Mouse (Mus musculus) midbrain, embryonic 10.5 days (tissue): ENCODE measurements around the gene Acot2. TPM values are rescaled to one million over a fixed set of nuclear protein-coding genes. Genes with fewer than 3 reads are reported as not detected.
"Not testable (repeated sequence)": the region's sequence is repeated elsewhere in the genome, so short reads cannot be mapped to it uniquely, and the experiment has no call there.

Experiments used
- DNase-seq: peaks from one replicate; pipeline ENCODE4 v3.0.0-alpha.2; 2017; ENCODE audit warnings: low spot score
- H3K27ac ChIP-seq: fragments of 300-500 bp; sonication (generic); replicated peaks from 2 replicates; pipeline ENCODE4 v1.5.1; 2016; ENCODE audit warnings: mild to moderate bottlenecking
- H3K27me3 ChIP-seq: fragments of 300-500 bp; sonication (generic); 2 replicates; pipeline ENCODE4 v1.6.1; 2016; ENCODE audit warnings: low read depth, mild to moderate bottlenecking; ENCODE audit not compliant: poor library complexity, severe bottlenecking
- H3K36me3 ChIP-seq: fragments of 300-500 bp; sonication (generic); 2 replicates; pipeline ENCODE4 v1.6.1; 2016; ENCODE audit warnings: mild to moderate bottlenecking, moderate library complexity
- H3K4me1 ChIP-seq: fragments of 300-500 bp; sonication (generic); 2 replicates; pipeline ENCODE4 v1.6.1; 2016
- H3K4me3 ChIP-seq: fragments of 300-500 bp; sonication (generic); 2 replicates; pipeline ENCODE4 v1.5.1; 2016; ENCODE audit warnings: mild to moderate bottlenecking, moderate library complexity
- H3K9me3 ChIP-seq: fragments of 300-500 bp; sonication (generic); replicated peaks from 2 replicates; pipeline ENCODE4 v1.6.1; 2016; ENCODE audit warnings: mild to moderate bottlenecking
- WGBS: fragments of 180-500 bp; shearing (Covaris S2); methylation state at CpG from one replicate; pipeline ENCODE4 v1.1.7; 2016; 5-methylcytosine and 5-hydroxymethylcytosine counted together
- polyA plus RNA-seq: library from polyadenylated mRNA; unstranded; fragments of >200 nt; fragmentation: Nextera tagmentation; extraction: Ambion mirVana; gene quantifications from 2 replicates; pipeline ENCODE4 v1.2.1, GENCODE M21; 2016

Acot2 gene
- polyA plus RNA-seq, 1 experiment from 2014 or later: 21.1 TPM

- WGBS: 95% methylated on average over 9 of the region's 9 CpGs
- Histone ChIP-seq H3K27me3 (no peaks in the 10 kb centered on the region), H3K27ac (no peak overlapping the region), H3K4me1 (peaks cover 5% of the 10 kb centered on the region), H3K9me3 (no peaks in the 10 kb centered on the region), H3K4me3 (no peak overlapping the region), H3K36me3 (peaks cover 41% of the 10 kb centered on the region)
- no peak for DNase-seq
Measured at GRCm38 (mm10) chr12:83958278-83958677, 29.4 kb upstream of the Acot2 start.

GRCm38 (mm10) chr12:83965235-83965634 is 22.4 kb upstream of the Acot2 start:
- DNase-seq: no peak
- Histone ChIP-seq H3K36me3 (no peaks in the 10 kb centered on the region), H3K27ac (no peak overlapping the region), H3K4me3 (no peak overlapping the region), H3K9me3 (no peaks in the 10 kb centered on the region), H3K4me1 (no peaks in the 10 kb centered on the region), H3K27me3 (no peaks in the 10 kb centered on the region)
- WGBS: 86% methylated on average over 7 of the region's 7 CpGs

DNA sequence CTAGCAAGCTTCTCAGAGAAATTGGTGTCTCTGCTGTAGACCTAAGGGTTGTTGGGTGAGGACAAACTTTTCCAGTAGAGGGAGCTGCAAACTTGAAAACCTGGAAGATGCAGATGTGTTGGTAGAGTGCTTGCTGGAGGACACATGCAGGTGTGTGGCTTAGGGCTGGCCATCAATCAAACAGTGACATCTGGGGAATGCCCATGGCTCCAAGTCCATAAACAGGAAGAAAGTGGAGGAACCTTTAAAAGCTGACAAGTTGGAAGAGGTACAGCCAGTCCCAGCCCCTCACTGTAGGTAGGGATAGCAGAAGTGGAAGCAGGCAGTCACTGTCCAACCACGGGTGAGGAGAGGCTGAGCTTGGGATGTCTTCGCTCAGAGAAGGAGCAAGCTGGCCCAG is 15.5 kb upstream of the Acot2 start:
- no peak for DNase-seq
- Histone ChIP-seq H3K9me3 (peaks cover 9% of the 10 kb centered on the region; the same call in 1 of the 2 replicates), H3K27me3 (no peaks in the 10 kb centered on the region), H3K36me3 (no peaks in the 10 kb centered on the region), H3K4me1 (no peaks in the 10 kb centered on the region), H3K4me3 (no peak overlapping the region), H3K27ac (no peak overlapping the region)
- 77% methylated on average over 2 of the region's 2 CpGs for WGBS

DNA sequence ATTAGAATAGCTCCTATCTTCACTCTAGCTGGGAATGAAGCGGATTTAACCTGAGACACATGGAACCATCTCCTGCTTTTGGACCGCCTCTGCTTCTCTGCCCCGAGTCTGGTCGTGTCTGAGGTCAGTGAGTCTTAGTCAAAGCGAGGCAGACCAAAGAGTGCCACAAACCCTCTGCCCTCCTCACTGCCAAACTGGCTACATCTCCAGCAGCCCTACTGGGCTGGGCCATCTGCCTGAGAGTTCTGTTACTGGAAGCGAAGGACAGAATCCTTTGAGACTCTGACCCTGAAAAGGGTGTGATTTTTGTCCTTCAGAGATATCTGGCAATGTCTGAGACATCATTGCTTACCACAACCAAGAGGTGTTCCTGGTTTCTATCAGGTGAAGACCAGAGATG is 8.8 kb upstream of the Acot2 start:
- WGBS: 91% methylated on average over 6 of the region's 6 CpGs

DNA sequence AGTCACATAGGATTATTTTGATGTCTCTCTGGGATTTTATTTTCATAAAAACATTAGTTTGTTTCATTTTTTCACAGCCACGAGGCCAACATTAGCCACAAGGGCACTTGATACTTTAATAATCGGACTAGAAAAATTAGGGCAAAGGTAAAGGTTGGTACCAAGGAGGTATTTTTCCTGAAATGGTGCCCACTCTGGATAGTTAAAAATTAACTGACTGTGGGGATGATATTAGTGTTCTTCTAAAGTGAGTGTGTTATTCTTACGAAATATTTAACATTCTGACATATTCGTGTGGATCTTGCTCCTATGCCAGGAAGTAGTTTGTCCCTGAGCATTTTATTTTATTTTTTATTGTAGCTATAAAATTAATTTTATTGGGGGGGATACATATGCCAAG is 6.0 kb upstream of the Acot2 start:
- Histone ChIP-seq H3K4me1 (peaks cover 9% of the 10 kb centered on the region; the same call in 1 of the 2 replicates), H3K27ac (no peak overlapping the region), H3K27me3 (0 out of 2 replicates have a peak, but pooled peaks cover 2% of the 10 kb centered on the region), H3K9me3 (no peaks in the 10 kb centered on the region), H3K36me3 (no peaks in the 10 kb centered on the region), H3K4me3 (no peak overlapping the region)
- no peak for DNase-seq
- WGBS: 94% methylated on average over 4 of the region's 4 CpGs

More for the DNA sequence above, 8.8 kb upstream of the Acot2 start:
- Histone ChIP-seq H3K36me3 (no peaks in the 10 kb centered on the region), H3K27ac (no peak overlapping the region), H3K4me1 (peaks cover 9% of the 10 kb centered on the region; the same call in 1 of the 2 replicates), H3K9me3 (peaks cover 9% of the 10 kb centered on the region; the same call in 1 of the 2 replicates), H3K4me3 (no peak overlapping the region), H3K27me3 (no peaks in the 10 kb centered on the region)
- DNase-seq: no peak

DNA sequence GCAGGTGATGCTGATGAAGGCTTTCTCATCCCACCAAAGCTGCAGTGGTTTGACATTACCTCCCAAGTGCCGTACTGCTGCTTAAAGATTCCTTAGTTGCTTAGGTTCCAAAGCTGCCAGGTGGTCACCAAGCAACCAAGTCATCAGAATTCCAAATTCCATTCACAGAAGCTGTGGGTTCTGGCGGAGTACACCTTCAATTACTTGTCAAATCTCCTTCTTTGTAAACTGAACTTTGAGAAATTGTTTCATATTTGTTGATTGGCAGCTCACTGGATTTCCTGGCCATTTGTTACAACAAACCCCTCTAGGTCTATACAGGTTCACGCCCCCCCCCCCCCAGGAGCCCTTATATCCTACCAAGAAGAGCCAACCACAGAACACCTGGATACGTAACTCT is 2.9 kb upstream of the Acot2 start, which contains the start of gene Heatr4:
TSS of gene Heatr4 (minus strand) at position 101 of the 400 bp plus-strand sequence.
- H3K4me1 ChIP-seq: peaks cover 29% of the 10 kb centered on the region
- 0 out of 2 replicates have a peak, but pooled peaks cover 3% of the 10 kb centered on the region for H3K36me3 ChIP-seq
- H3K27ac ChIP-seq: no peak within 1 kb of the TSS
- no peak for DNase-seq
- H3K27me3 ChIP-seq: 0 out of 2 replicates have a peak, but pooled peaks cover 5% of the 10 kb centered on the region
- 68% methylated on average over 4 of the region's 4 CpGs for WGBS
- no peaks in the 10 kb centered on the region for H3K9me3 ChIP-seq
- no peak within 1 kb of the TSS for H3K4me3 ChIP-seq

GRCm38 (mm10) chr12:83987242-83987582 is 449 bp upstream of the Acot2 start:
- Histone ChIP-seq H3K36me3 (peaks cover 8% of the 10 kb centered on the region; the same call in 1 of the 2 replicates), H3K9me3 (no peaks in the 10 kb centered on the region), H3K27me3 (0 out of 2 replicates have a peak, but pooled peaks cover 5% of the 10 kb centered on the region), H3K27ac (peak overlapping the region; percentile 92), H3K4me1 (peaks cover 28% of the 10 kb centered on the region), H3K4me3 (peak overlapping the region; percentile 67)
- WGBS: 43% methylated on average over 8 of the region's 8 CpGs
- DNase-seq: no peak

DNA sequence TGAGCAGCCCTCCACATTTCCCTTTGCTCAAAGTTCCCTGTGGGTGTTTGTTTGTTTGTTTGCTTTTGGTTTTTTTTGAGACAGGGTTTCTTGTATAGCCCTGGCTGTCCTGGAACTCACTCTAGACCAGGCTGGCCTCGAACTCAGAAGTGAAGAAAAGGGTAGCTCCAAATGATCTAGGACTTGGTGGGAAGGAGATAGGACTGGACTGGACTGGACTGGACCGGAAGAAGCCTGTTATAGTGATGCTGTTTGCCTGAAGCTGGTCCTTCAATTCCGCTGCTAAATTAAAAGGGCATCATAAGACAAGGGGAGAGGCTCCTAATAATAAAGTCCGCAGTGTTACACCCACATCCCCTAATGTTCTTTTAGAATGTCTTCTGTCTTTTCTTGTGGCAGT is 822 bp downstream of the Acot2 start:
- peaks cover 21% of the 10 kb centered on the region for H3K4me1 ChIP-seq
- no peaks in the 10 kb centered on the region for H3K9me3 ChIP-seq
- peak overlapping the region; percentile 92 for H3K27ac ChIP-seq
- H3K27me3 ChIP-seq: 0 out of 2 replicates have a peak, but pooled peaks cover 5% of the 10 kb centered on the region
- DNase-seq: no peak
- WGBS: 75% methylated on average over 4 of the region's 4 CpGs
- peaks cover 18% of the 10 kb centered on the region for H3K36me3 ChIP-seq
- peak overlapping the region; percentile 67 for H3K4me3 ChIP-seq

- H3K4me3 ChIP-seq: no peak overlapping the region
- 95% methylated on average over 4 of the region's 4 CpGs for WGBS
- 0 out of 2 replicates have a peak, but pooled peaks cover 5% of the 10 kb centered on the region for H3K27me3 ChIP-seq
- peaks cover 21% of the 10 kb centered on the region for H3K4me1 ChIP-seq
- H3K27ac ChIP-seq: no peak overlapping the region
- no peaks in the 10 kb centered on the region for H3K9me3 ChIP-seq
- DNase-seq: no peak
- H3K36me3 ChIP-seq: peaks cover 27% of the 10 kb centered on the region
Measured at GRCm38 (mm10) chr12:83989378-83989777, 1.7 kb downstream of the Acot2 start.

DNA sequence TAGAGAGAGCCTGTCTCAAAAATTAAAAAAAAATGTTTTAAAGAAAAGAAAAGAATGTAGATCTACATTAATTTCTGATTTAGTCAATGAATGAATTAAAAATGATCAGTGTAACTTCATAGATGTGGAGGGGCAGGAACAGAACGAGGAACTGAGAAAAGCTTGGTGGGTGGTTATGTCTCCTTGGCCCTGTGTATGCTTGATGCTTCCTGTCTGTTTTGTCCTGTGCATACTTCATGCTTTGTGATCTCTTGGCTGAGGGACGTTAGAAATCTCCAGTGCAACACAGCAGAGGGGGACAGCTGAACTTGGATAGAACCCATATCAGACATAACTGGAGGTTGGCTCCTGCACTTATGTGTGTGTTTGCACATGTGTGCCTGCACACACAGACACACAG is 9.6 kb downstream of the Acot2 start:
- WGBS: 83% methylated on average over 2 of the region's 2 CpGs
- Histone ChIP-seq H3K27ac (no peak overlapping the region), H3K4me3 (no peak overlapping the region), H3K36me3 (peaks cover 24% of the 10 kb centered on the region), H3K4me1 (no peaks in the 10 kb centered on the region), H3K27me3 (no peaks in the 10 kb centered on the region), H3K9me3 (peaks cover 5% of the 10 kb centered on the region)
- DNase-seq: no peak

- no peak for DNase-seq
- H3K27me3 ChIP-seq: no peaks in the 10 kb centered on the region
- H3K27ac ChIP-seq: no peak overlapping the region
- peaks cover 8% of the 10 kb centered on the region for H3K9me3 ChIP-seq
- H3K36me3 ChIP-seq: peaks cover 14% of the 10 kb centered on the region
- no peak overlapping the region for H3K4me3 ChIP-seq
- H3K4me1 ChIP-seq: no peaks in the 10 kb centered on the region
- 75% methylated on average over 11 of the region's 11 CpGs for WGBS
Measured at GRCm38 (mm10) chr12:83998341-83999107, 10.9 kb downstream of the Acot2 start.

DNA sequence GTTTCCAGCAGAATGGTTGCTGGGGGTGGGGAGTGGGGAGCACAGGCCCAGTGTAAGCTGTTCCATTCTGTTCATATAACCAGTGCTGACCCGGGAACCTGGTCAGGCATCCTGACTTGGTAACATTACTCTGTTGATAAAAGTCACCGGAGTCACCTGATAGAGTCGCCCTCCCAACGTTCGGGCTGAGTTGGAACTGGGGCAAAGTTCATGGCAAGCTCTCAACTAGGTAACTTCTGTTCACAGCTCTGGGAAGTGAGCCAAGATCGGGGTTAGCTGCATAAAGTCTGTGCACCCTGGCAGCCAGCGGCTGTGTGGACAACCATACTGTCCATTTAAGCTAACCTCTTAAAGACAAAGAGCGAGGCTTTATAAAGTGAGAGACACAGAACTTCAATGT is 11.6 kb downstream of the Acot2 start:
- H3K36me3 ChIP-seq, H3K4me3 ChIP-seq, H3K27me3 ChIP-seq, H3K4me1 ChIP-seq, DNase-seq, H3K27ac ChIP-seq, H3K9me3 ChIP-seq: not testable (repeated sequence)
- 86% methylated on average over 8 of the region's 8 CpGs for WGBS

DNA sequence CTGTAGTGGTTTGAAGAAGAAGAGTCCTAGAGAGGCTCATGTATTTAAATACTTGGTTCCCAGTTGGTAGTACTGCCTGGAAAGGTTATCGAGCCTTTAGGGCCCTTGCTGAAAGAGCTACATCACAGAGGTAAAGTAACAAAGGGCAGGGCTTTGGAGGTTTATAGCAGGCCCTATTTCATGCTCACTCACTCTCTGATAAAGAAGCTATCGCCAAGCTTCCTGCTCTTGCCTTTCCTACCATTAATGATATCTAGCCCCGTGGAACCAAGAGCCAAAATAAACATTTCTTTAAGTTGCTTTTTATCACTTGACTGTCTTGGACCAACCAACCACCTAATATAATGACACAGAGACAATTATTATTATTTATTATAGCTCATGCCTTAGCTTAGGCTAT is 12.8 kb downstream of the Acot2 start:
- Histone ChIP-seq H3K4me3 (no peak overlapping the region), H3K9me3 (peaks cover 8% of the 10 kb centered on the region), H3K4me1 (no peaks in the 10 kb centered on the region), H3K27ac (no peak overlapping the region), H3K27me3 (no peaks in the 10 kb centered on the region), H3K36me3 (0 out of 2 replicates have a peak, but pooled peaks cover 3% of the 10 kb centered on the region)
- DNase-seq: no peak
- 93% methylated on average over 3 of the region's 3 CpGs for WGBS
